Mouse (Mus musculus) midbrain, postnatal 0 days (tissue): ENCODE data around the gene Nsmf. TPM values are rescaled to one million over a fixed set of nuclear protein-coding genes. Genes with fewer than 3 reads are reported as not detected.

Source experiments
- ATAC-seq: fragments of 200-750 bp; cut with Nextera tagmentation; 2 replicates; pipeline ENCODE4 v1.8.0; 2017; ENCODE audit warnings: moderate number of reproducible peaks, mild to moderate bottlenecking, moderate TSS enrichment, moderate library complexity; ENCODE audit not compliant: low FRiP score
- DNase-seq: peaks from one replicate; pipeline ENCODE4 v3.0.0-alpha.2; 2015; ENCODE audit warnings: low spot score
- H3K27ac ChIP-seq: fragments of 300-500 bp; sonication (generic); 2 replicates; pipeline ENCODE4 v1.5.1; 2014; ENCODE audit warnings: low read depth, mild to moderate bottlenecking, low read length, mixed read lengths
- H3K27me3 ChIP-seq: fragments of 300-500 bp; sonication (generic); 2 replicates; pipeline ENCODE4 v1.6.1; 2014; ENCODE audit warnings: low read length, control low read depth, mixed read lengths; ENCODE audit not compliant: insufficient read depth
- H3K36me3 ChIP-seq: fragments of 300-500 bp; sonication (generic); 2 replicates; pipeline ENCODE4 v1.6.1; 2014; ENCODE audit warnings: low read length, control low read depth, mixed read lengths; ENCODE audit not compliant: insufficient read depth
- H3K4me1 ChIP-seq: fragments of 300-500 bp; sonication (generic); 2 replicates; pipeline ENCODE4 v1.6.1; 2014; ENCODE audit warnings: mild to moderate bottlenecking, control low read depth, antibody characterized with exemption, low read length, mixed read lengths; ENCODE audit not compliant: insufficient read depth
- H3K4me2 ChIP-seq: fragments of 300-500 bp; sonication (generic); 2 replicates; pipeline ENCODE4 v1.6.1; 2014; ENCODE audit warnings: low read depth, mild to moderate bottlenecking, low read length, mixed read lengths; ENCODE audit not compliant: poor library complexity, severe bottlenecking
- H3K4me3 ChIP-seq: fragments of 300-500 bp; sonication (generic); 2 replicates; pipeline ENCODE4 v1.5.1; 2014; ENCODE audit warnings: low read depth, mild to moderate bottlenecking, low read length, moderate library complexity
- H3K9ac ChIP-seq: fragments of 300-500 bp; sonication (generic); replicated peaks from 2 replicates; pipeline ENCODE4 v1.6.1; 2014; ENCODE audit warnings: mild to moderate bottlenecking, low read length, moderate library complexity, mixed read lengths; ENCODE audit not compliant: poor library complexity, severe bottlenecking
- H3K9me3 ChIP-seq: fragments of 300-500 bp; sonication (generic); 2 replicates; pipeline ENCODE4 v1.6.1; 2016; ENCODE audit warnings: low read length, control low read depth
- CTCF ChIP-seq: IDR thresholded peaks from 2 replicates; pipeline ENCODE4 v1.5.1; 2016; ENCODE audit warnings: antibody characterized with exemption, mild to moderate bottlenecking
- WGBS: fragments of 180-500 bp; shearing (Covaris S2); extraction: QIAGEN DNeasy Blood & Tissue Kit; methylation state at CpG from one replicate; pipeline ENCODE4 v1.1.7; 2014; 5-methylcytosine and 5-hydroxymethylcytosine counted together
- polyA plus RNA-seq: library from polyadenylated mRNA; unstranded; fragments of >200 nt; fragmentation: Nextera tagmentation; extraction: Ambion mirVana; gene quantifications from 2 replicates; pipeline ENCODE4 v1.2.1, GENCODE M21; 2015
- total RNA-seq: library from RNA; depleted of rRNA; stranded (reverse); fragments of >200 nt; gene quantifications from 2 replicates; pipeline ENCODE4 v1.2.3, GENCODE M21; 2014

Gene Nsmf
- total and polyA plus RNA-seq, 2 experiments from 2014 or later = 182 to 278 TPM

- H3K9ac ChIP-seq = no peak overlapping the region
- H3K27ac ChIP-seq = no peak overlapping the region
- DNase-seq (no peak), ATAC-seq (no peak)
- no peaks in the 10 kb centered on the region for H3K36me3 ChIP-seq
- no peaks in the 10 kb centered on the region for H3K27me3 ChIP-seq
- no peak overlapping the region for H3K4me2 ChIP-seq
- no peak overlapping the region for H3K4me3 ChIP-seq
- no peak for TF ChIP-seq CTCF
- no peaks in the 10 kb centered on the region for H3K4me1 ChIP-seq
- 84% methylated on average over 5 of the region's 5 CpGs for WGBS
- no peaks in the 10 kb centered on the region for H3K9me3 ChIP-seq
Observed at GRCm38 (mm10) chr2:25040089-25040488, 14.1 kb upstream of the Nsmf start.

GRCm38 (mm10) chr2:25050921-25051320 is 3.2 kb upstream of the Nsmf start:
- H3K4me1 ChIP-seq = peaks cover 9% of the 10 kb centered on the region; the same call in 1 of the 2 replicates
- H3K9me3 ChIP-seq = no peaks in the 10 kb centered on the region
- H3K4me3 ChIP-seq = no peak overlapping the region
- TF ChIP-seq CTCF = no peak
- peaks cover 2% of the 10 kb centered on the region; the same call in 1 of the 2 replicates for H3K36me3 ChIP-seq
- no peak overlapping the region for H3K4me2 ChIP-seq
- no peak for ATAC-seq
- 88% methylated on average over 7 of the region's 7 CpGs for WGBS
- no peaks in the 10 kb centered on the region for H3K27me3 ChIP-seq
- H3K27ac ChIP-seq = no peak overlapping the region
- no peak overlapping the region for H3K9ac ChIP-seq
- DNase-seq = peak; percentile 76

DNA sequence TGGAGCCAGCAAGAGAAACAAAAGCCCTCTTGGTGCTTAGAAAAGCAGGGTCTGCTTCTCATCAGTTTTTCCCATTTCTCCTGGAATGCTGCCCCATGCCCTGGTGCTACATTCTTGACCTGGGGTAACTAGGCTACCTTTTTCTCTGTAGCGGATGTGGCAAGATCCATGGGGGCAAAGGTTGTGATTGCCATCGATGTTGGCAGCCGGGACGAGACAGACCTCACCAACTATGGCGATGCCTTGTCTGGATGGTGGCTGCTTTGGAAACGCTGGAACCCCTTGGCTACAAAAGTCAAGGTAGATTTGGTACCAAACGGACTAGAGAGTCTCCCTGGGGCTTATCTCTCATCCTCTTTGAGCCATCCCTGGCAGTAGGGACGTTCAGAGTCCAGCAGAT is 2.7 kb upstream of the Nsmf start:
- H3K4me1 ChIP-seq = peaks cover 12% of the 10 kb centered on the region; the same call in 1 of the 2 replicates
- WGBS = 87% methylated on average over 8 of the region's 8 CpGs
- no peak for TF ChIP-seq CTCF
- no peaks in the 10 kb centered on the region for H3K9me3 ChIP-seq
- H3K36me3 ChIP-seq = peaks cover 3% of the 10 kb centered on the region; the same call in 1 of the 2 replicates
- ATAC-seq (no peak), DNase-seq (no peak)
- H3K9ac ChIP-seq = no peak overlapping the region
- H3K4me2 ChIP-seq = no peak overlapping the region
- no peaks in the 10 kb centered on the region for H3K27me3 ChIP-seq
- no peak overlapping the region for H3K4me3 ChIP-seq
- no peak overlapping the region for H3K27ac ChIP-seq

- Histone ChIP-seq H3K27ac (no peak overlapping the region), H3K9ac (no peak overlapping the region), H3K27me3 (no peaks in the 10 kb centered on the region), H3K4me2 (no peak overlapping the region), H3K4me1 (peaks cover 12% of the 10 kb centered on the region; the same call in 1 of the 2 replicates), H3K9me3 (no peaks in the 10 kb centered on the region), H3K36me3 (peaks cover 14% of the 10 kb centered on the region), H3K4me3 (no peak overlapping the region)
- ATAC-seq = no peak
- DNase-seq = no peak
- no peak for TF ChIP-seq CTCF
- 95% methylated on average over 6 of the region's 6 CpGs for WGBS
Observed at GRCm38 (mm10) chr2:25053101-25053500, 1.1 kb upstream of the Nsmf start.

DNA sequence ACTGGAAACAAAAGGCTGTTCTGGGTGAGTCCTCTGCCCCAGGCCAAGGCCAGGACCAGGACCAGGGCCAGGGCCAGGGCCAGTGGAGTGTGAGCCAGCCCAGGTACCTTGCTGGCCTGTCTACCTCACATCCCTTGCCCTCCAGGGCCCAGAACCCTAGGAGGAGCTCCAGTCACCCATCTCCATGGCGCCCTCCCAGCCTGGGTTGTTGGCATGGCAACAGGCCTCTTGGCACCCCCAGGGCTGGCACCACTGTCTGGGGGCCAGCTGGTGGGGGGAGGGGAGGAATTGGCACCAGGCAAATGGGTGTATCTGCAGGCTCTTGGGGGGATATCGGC is 882 bp downstream of the Nsmf start:
- peak; percentile 13; the same call in 1 of the 2 replicates for TF ChIP-seq CTCF
- WGBS = 35% methylated on average over 2 of the region's 2 CpGs

GRCm38 (mm10) chr2:25055409-25056155 is 1.4 kb downstream of the Nsmf start:
- Histone ChIP-seq H3K4me3 (peak overlapping the region; percentile 69), H3K27ac (no peak overlapping the region), H3K9ac (peak overlapping the region; percentile 69), H3K4me2 (peak overlapping the region; percentile 76), H3K36me3 (peaks cover 38% of the 10 kb centered on the region), H3K27me3 (no peaks in the 10 kb centered on the region), H3K9me3 (no peaks in the 10 kb centered on the region), H3K4me1 (peaks cover 12% of the 10 kb centered on the region; the same call in 1 of the 2 replicates)
- no peak for TF ChIP-seq CTCF
- ATAC-seq = no peak; the same call in 1 of the 2 replicates
- no peak for DNase-seq
- 82% methylated on average over 21 of the region's 21 CpGs for WGBS

More for the DNA sequence above, 882 bp downstream of the Nsmf start:
- no peaks in the 10 kb centered on the region for H3K27me3 ChIP-seq
- ATAC-seq = peak; percentile 15; the same call in 1 of the 2 replicates
- H3K4me1 ChIP-seq = peaks cover 12% of the 10 kb centered on the region; the same call in 1 of the 2 replicates
- peaks cover 33% of the 10 kb centered on the region for H3K36me3 ChIP-seq
- H3K9me3 ChIP-seq = no peaks in the 10 kb centered on the region
- peak overlapping the region; percentile 69 for H3K4me3 ChIP-seq
- peak overlapping the region; percentile 71; the same call in 1 of the 2 replicates for H3K27ac ChIP-seq
- H3K4me2 ChIP-seq = peak overlapping the region; percentile 76
- peak; percentile 63 for DNase-seq
- peak overlapping the region; percentile 69 for H3K9ac ChIP-seq
